Mouse (Mus musculus) liver (tissue): ENCODE data around the gene 4932429P05Rik.

Source experiments
- DNase-seq: peaks from one replicate; pipeline ENCODE4 v3.0.0-alpha.2; 2020; ENCODE audit warnings: mixed read lengths

The 4932429P05Rik gene

DNA sequence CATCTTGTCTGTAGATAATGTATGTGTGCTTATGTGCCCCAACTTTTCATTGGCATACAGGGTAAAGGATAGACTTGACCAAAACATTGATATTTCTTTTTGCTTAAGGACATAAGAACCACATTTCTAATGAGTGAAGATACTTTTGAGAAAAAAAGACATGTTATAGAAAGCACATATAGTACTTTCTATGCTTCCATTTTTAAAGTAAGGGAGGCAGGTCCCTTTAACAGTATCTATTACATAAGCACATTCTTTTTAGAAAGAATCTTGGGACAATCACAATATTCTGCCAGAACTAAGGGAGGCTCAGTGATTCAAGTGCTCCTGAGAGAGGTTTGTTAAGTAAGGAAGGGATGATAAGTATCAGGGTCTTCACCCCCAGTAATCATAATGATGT lies at the start of gene 4932429P05Rik:
4932429P05Rik (plus strand) TSS at position 301 of the 400 bp plus-strand sequence.
- no peak for DNase-seq
